13 mouse cellular contexts compared by ENCODE assay signal in genomic region chr10:119408327-119408726, GRCm38 (mm10). TPM values are rescaled to one million over a fixed set of nuclear protein-coding genes. Genes with fewer than 3 reads are reported as not detected.
A peak's percentile ranks its signal among the peaks of the same experiment; 100 is the strongest.
DNase-seq lines count a peak whose midpoint lies in the region; ATAC-seq lines count a peak whose summit lies in the region.
"Had no signal": no experiment of that assay in that cellular context is flagged by ENCODE, and none has a peak within 500 bp of the region (broad histone marks: within the 10 kb centered on the region; RNA-seq: fewer than 3 reads in every experiment).

No protein-coding gene starts in this region.

- no peak overlapping the region for H3K4me2 ChIP-seq in forebrain, embryonic 14.5 days (ENCODE audit: low read length)
- no peak overlapping the region for H3K4me2 ChIP-seq in forebrain, embryonic 15.5 days (replicated peaks)
- 0 out of 2 replicates have a peak overlapping the region, but pooled peaks have one; percentile 10 for H3K4me2 ChIP-seq in kidney, embryonic 14.5 days (replicated peaks; ENCODE audit: low read depth, low read length)
- H3K4me2 ChIP-seq: limb, embryonic 12.5 days; stomach, embryonic 15.5 days had no signal

- WGBS in forebrain, embryonic 14.5 days: 15% methylated on average over 6 of the region's 6 CpGs
- WGBS in forebrain, embryonic 15.5 days: 14% methylated on average over 6 of the region's 6 CpGs
- WGBS in kidney, embryonic 14.5 days: 10% methylated on average over 6 of the region's 6 CpGs

- H3K9ac ChIP-seq in forebrain, embryonic 14.5 days (ENCODE audit: low read length): no peak overlapping the region
- no peak overlapping the region for H3K9ac ChIP-seq in forebrain, embryonic 15.5 days (replicated peaks)
- H3K9ac ChIP-seq in kidney, embryonic 14.5 days (ENCODE audit: low read depth, low read length): no peak overlapping the region
- H3K9ac ChIP-seq: limb, embryonic 12.5 days; stomach, embryonic 15.5 days had no signal

- ATAC-seq in forebrain, embryonic 14.5 days: peak; percentile 52
- no peak for ATAC-seq in forebrain, embryonic 15.5 days (replicated peaks)
- no peak for ATAC-seq in kidney, embryonic 14.5 days (ENCODE audit: low FRiP score, low TSS enrichment)
- ATAC-seq in monocyte, adult 5-6 weeks (replicated peaks; ENCODE audit: insufficient number of reproducible peaks, low FRiP score, low TSS enrichment, poor library complexity, severe bottlenecking): no peak

- peak; percentile 18 for DNase-seq in forebrain, embryonic 14.5 days (ENCODE audit: low spot score)
- DNase-seq in kidney, adult 11 months: no peak
- peak; percentile 7 for DNase-seq in ES-CJ7 (ENCODE audit: low read depth, low spot score)
- DNase-seq in layer of hippocampus, adult 8-10 months (ENCODE audit: low spot score in 2 of 2): peak; percentile 7 to 13
- no peak for DNase-seq in ovary, postnatal 14 days (ENCODE audit: low spot score)
- DNase-seq: cerebellum, adult 11-12 months had no signal

- H3K27ac ChIP-seq in forebrain, embryonic 14.5 days (ENCODE audit: low read depth, low read length): no peak overlapping the region
- H3K27ac ChIP-seq in forebrain, embryonic 15.5 days (replicated peaks): no peak overlapping the region
- H3K27ac ChIP-seq in kidney, embryonic 14.5 days (ENCODE audit: low read depth, low read length): no peak overlapping the region
- H3K27ac ChIP-seq: limb, embryonic 12.5 days; stomach, embryonic 15.5 days had no signal

- no peak overlapping the region for H3K4me3 ChIP-seq in forebrain, embryonic 14.5 days (ENCODE audit: low read depth, low read length)
- H3K4me3 ChIP-seq in forebrain, embryonic 15.5 days: no peak overlapping the region
- H3K4me3 ChIP-seq in kidney, embryonic 14.5 days (ENCODE audit: low read length): no peak overlapping the region
- H3K4me3 ChIP-seq: erythroblast, embryonic 14.5 days; limb, embryonic 12.5 days; stomach, embryonic 15.5 days had no signal

- no peaks in the 10 kb centered on the region for H3K9me3 ChIP-seq in forebrain, embryonic 14.5 days (replicated peaks; ENCODE audit: control insufficient read depth, low read length)
- no peaks in the 10 kb centered on the region for H3K9me3 ChIP-seq in forebrain, embryonic 15.5 days
- H3K9me3 ChIP-seq in kidney, embryonic 14.5 days (ENCODE audit: control insufficient read depth, low read length): no peaks in the 10 kb centered on the region
- H3K9me3 ChIP-seq: limb, embryonic 12.5 days; stomach, embryonic 15.5 days had no signal

- H3K27me3 ChIP-seq in forebrain, embryonic 14.5 days (replicated peaks; ENCODE audit: control insufficient read depth, insufficient read depth, low read length): no peaks in the 10 kb centered on the region
- no peaks in the 10 kb centered on the region for H3K27me3 ChIP-seq in forebrain, embryonic 15.5 days
- H3K27me3 ChIP-seq in kidney, embryonic 14.5 days (ENCODE audit: control insufficient read depth, insufficient read depth, low read length): no peaks in the 10 kb centered on the region
- H3K27me3 ChIP-seq: limb, embryonic 12.5 days; stomach, embryonic 15.5 days had no signal

- no peaks in the 10 kb centered on the region for H3K36me3 ChIP-seq in forebrain, embryonic 14.5 days (ENCODE audit: control insufficient read depth, insufficient read depth, low read length)
- H3K36me3 ChIP-seq in forebrain, embryonic 15.5 days: no peaks in the 10 kb centered on the region
- H3K36me3 ChIP-seq in kidney, embryonic 14.5 days (ENCODE audit: control insufficient read depth, insufficient read depth, low read length): no peaks in the 10 kb centered on the region
- H3K36me3 ChIP-seq: limb, embryonic 12.5 days; stomach, embryonic 15.5 days had no signal

- no peaks in the 10 kb centered on the region for H3K4me1 ChIP-seq in forebrain, embryonic 14.5 days (ENCODE audit: control insufficient read depth, insufficient read depth, low read length)
- H3K4me1 ChIP-seq in forebrain, embryonic 15.5 days: peaks cover 3% of the 10 kb centered on the region; the same call in 1 of the 2 replicates
- H3K4me1 ChIP-seq in kidney, embryonic 14.5 days (ENCODE audit: control insufficient read depth, insufficient read depth, low read length): no peaks in the 10 kb centered on the region
- H3K4me1 ChIP-seq: limb, embryonic 12.5 days; stomach, embryonic 15.5 days had no signal

RNA-seq across cellular contexts. Expression of gene Grip1, which starts 45.3 kb away (rescaled TPM):
- 15.0 and 15.6 TPM in 2 replicates for polyA plus RNA-seq in forebrain, embryonic 14.5 days (2014; fragmentation: Nextera tagmentation; extraction: Ambion mirVana)
- 19.1 and 19.2 TPM in 2 replicates for polyA plus RNA-seq in forebrain, embryonic 15.5 days (2015; fragmentation: Nextera tagmentation; extraction: Ambion mirVana)
- 5.3 and 5.4 TPM in 2 replicates for polyA plus RNA-seq in kidney, embryonic 14.5 days (2014; fragmentation: Nextera tagmentation; extraction: Ambion mirVana)
- 10 to 100 TPM; 25.2 to 28.8 (median 26.2) TPM for total RNA-seq in layer of hippocampus, adult 8-10 months (2022)
- total RNA-seq in monocyte, adult 5-6 weeks (2017): not detected in 3 replicates
- total RNA-seq: megakaryocyte-erythroid progenitor cell, adult 5-6 weeks had no signal
- polyA plus RNA-seq: erythroblast, embryonic 14.5 days had no signal

Comparison
In these comparisons a context has a peak if more than half of its experiments do, and no peak if none do; other contexts are left out.
1. DNase-seq: peak in forebrain, embryonic 14.5 days (single experiment), ES-CJ7 (single experiment) and layer of hippocampus, adult 8-10 months (2 of 2); none in kidney, adult 11 months (single experiment) and ovary, postnatal 14 days (single experiment).